Mouse (Mus musculus) midbrain, embryonic 15.5 days (tissue): ENCODE data around the gene Ston1. TPM values are rescaled to one million over a fixed set of nuclear protein-coding genes. Genes with fewer than 3 reads are reported as not detected.

ENCODE experiments used
- polyA plus RNA-seq: library from polyadenylated mRNA; unstranded; fragments of >200 nt; fragmentation: Nextera tagmentation; extraction: Ambion mirVana; gene quantifications from 2 replicates; pipeline ENCODE4 v1.2.1, GENCODE M21; 2015

The Ston1 gene
- polyA plus RNA-seq, 1 experiment from 2014 or later: 2.1 TPM

Other genes starting within 250 kb of the Ston1 start
- 8.0 and 8.1 TPM in 2 replicates for gene Foxn2, start 157.0 kb upstream of the Ston1 start, polyA plus RNA-seq
- gene Ppp1r21, start 67.6 kb upstream of the Ston1 start, polyA plus RNA-seq: 38.3 and 38.5 TPM in 2 replicates
- 0.10 and 0.29 TPM in 2 replicates for gene Gtf2a1l, start 71.0 kb downstream of the Ston1 start, polyA plus RNA-seq
- gene Lhcgr, start 194.3 kb downstream of the Ston1 start, polyA plus RNA-seq: 0.97 and 1.5 TPM in 2 replicates